Mouse (Mus musculus) testis, postnatal 14 days (tissue): ENCODE results near the gene Amh.

Experiments used
- DNase-seq: peaks from one replicate; pipeline ENCODE4 v3.0.0; 2021; ENCODE audit warnings: low spot score

Amh gene

GRCm38 (mm10) chr10:80804916-80805315, at the start of gene Amh:
Amh (plus strand) TSS chr10:80805243.
- peak; percentile 82 for DNase-seq

DNA sequence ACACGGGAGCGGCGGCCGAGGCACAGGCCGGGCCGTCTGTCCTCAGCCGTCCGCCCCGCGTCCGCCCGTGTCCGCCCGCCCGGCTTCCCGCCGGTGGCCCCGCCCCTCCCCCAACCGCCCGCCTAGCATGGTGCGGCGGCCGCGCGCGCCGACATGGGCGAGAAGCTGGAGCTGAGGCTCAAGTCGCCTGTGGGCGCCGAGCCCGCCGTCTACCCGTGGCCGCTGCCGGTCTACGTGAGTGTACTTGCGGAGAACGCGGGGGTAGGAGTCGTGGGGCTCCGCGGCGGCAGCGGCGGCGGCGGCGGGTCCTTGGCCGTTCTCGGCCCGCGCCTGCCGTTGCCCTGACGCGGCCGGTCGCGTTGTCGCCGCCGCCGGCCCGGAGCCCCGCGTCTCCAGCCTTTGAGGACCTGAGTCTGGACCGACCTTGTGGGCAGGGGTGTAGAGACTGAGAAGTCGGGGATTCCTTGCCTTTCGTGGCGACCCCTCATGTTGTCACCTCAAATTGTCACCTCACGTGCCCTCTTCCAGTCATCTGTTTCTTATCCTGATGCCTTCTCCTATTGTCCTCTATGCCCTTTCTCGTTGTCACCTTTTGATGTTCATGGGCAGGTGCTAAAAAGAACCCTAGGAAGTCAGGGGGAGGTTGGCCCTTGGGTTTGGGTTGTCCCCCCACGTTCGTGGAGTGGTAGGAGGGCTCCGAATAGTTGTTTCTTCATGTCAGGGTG, 49.6 kb upstream of the Amh start:
- DNase-seq, result no peak

GRCm38 (mm10) chr10:80756099-80756498, 48.9 kb upstream of the Amh start:
- DNase-seq, result no peak

GRCm38 (mm10) chr10:80756509-80756908, 48.5 kb upstream of the Amh start:
- DNase-seq, result no peak

DNA sequence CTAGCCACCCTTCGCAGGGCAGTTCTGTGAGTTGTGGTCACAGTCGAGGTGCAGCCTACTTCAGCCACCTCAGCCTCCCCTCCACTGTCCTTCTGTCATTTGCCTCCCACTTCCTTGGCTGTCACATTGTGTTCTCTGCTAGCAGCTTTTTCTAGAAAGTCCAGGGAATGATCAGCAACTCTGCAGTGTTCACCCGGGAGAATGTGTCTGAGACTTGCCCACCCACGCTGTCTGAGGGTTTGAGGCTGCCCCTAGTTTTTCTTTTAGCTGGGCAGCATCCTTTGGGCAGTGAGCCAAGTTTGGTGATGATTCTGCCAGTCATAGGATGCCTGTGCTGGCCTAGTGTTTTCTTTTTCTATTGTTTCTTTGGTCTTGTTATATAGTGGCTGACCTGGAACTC, 48.1 kb upstream of the Amh start:
- peak; percentile 54 for DNase-seq

DNA sequence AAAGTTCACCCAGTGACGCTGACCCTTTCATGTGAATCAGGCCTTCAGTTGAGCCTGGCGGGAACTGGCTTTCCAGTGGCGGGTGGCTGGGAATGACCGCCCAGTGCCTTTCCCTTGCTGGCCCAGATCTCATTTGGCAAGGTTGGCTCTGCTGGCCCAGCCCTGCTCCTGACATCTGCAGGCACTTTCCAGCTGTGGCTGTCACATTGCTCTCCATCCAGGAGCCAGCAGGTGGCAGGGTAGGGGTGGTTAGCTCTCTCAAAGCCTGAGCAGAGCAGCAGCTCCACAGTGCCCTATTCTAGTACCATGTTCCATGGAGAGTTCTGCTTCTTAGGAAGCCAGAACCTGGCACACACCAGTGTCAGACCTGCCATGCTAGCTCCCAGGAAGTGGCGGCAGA, 47.3 kb upstream of the Amh start:
- DNase-seq, result peak; percentile 55

DNA sequence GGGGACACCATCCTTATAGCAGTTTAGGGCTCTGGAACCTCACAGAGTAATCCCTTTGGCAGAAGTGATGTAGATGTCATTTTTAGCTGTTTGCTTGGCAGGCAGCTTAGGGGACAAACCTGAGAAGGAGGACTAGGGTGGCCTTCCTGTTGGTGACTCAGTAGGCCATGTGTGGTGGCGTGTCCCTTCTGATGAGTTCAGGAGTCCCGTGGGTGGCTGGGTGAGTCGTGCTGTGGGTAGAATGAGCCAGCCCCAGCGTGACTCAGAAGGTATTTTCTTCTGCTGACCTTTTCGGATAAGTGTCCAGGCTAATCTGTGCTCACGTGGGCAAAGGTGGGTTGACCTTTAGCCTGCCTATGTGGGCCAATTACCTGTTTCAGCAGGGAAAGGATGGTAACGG, 46.4 kb upstream of the Amh start:
- DNase-seq, result no peak

- DNase-seq, result no peak
These were observed 44.2 kb upstream of the Amh start for GRCm38 (mm10) chr10:80760596-80761524.

DNA sequence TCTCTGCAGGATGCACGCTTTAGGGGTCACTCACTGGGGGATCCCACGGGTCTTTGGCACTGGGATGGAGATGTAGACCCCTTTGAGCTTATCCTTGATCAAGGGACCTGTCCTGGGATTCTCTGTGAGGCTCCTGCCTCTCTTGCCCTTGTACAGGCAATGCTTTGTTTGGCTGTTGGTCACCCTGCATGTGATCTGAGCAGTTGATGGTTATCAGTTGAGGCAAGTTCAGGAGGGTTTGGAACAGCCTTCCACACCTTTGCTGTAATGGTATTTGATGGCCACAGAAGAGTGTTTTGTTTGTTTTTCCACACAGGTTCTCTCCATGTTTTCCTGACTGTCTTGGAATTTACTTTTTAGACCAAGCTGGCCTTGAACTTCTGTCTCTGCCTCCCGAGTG, 43.2 kb upstream of the Amh start:
- no peak for DNase-seq

- DNase-seq, result no peak
These were observed 41.5 kb upstream of the Amh start for GRCm38 (mm10) chr10:80763502-80763901.

- no peak for DNase-seq
These were observed 39.3 kb upstream of the Amh start for GRCm38 (mm10) chr10:80765746-80766145.

DNA sequence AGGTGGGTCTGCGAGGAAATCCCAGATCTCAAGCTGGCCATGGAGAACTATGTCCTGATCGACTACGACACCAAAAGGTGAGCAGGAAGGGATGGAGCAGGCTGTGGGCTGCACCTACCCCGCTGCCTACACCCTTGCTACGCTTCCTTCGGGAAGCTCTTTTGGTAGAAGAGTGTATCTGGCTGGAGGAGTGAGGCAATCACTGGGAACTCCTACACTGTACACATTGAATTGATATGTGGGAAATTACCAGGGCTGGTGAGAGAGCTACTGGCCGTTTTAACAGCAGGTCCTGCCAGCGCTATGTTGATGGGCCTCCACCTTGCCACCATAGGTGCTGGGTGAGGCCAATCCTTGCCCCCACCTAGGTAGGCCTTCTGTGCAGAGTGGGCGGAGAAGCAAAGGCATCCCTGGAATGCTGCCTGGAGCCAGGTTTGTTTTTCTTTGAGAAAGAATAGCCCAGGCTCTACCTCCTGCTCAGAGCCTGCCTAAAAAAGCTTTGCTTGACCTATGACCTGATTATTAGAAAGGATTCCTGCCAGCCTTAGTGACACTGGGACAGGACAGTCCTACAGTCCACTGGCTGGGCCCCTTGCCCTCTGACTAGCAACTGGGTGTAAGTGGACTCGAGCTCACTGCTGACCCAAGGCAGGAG, 38.8 kb upstream of the Amh start:
- no peak for DNase-seq

DNA sequence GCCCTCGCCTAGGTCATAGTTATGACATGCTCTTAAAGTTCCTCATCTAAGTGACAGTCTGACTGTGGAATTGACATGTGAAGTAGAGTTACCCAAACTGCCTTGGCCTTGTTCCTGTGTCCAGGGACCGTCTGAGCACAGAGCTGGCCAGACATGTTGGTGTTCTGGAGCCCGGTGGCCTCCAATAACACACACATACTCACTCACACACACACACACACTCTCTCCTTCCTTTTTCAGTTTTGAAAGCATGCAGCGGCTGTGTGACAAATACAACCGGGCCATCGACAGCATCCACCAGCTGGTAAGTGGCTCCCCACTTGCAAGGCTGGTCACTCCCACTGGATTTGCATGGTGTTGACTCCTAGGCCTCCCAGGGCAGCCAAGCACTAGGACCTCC, 36.7 kb upstream of the Amh start:
- no peak for DNase-seq

DNA sequence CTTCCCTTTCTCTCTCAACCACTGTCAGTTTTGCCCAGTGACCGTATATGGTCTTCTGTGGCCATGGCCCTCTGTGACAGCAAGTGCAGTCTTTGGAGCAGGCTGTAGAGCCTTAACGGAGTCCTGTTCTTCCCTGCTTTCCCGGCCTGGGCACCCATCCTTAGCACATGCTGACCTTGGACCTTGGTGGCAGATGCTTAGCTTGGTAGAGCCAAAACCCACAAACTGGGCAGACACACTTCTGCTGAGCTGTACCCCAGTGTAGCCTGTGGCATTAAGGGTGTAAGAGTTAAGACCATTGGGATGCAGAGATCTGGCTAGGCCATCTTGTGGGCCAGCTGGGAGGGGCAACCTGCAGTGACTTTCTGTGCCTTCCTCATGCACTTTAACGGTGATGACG, 31.2 kb upstream of the Amh start:
- no peak for DNase-seq

DNA sequence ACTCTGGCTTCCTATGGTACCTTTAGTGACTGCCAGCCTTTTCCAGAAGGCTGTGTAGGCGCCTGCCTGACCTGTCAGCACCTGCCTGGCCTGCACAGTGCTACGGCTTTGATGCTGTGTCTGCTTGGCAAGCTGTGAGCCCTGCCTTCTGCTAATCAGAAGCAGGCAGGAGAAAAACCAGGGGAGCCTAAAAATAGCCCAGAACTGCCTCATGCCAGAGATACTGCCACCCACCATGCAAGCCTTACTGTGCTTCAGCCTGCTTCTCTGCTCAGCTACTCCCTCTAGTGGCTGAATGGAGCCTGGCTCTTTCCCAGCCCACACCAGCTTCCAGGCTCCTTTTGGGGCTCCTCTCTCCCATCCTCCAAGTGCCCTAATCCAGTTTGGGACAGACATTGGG, 30.5 kb upstream of the Amh start:
- DNase-seq, result peak; percentile 74

GRCm38 (mm10) chr10:80774981-80775380, 30.1 kb upstream of the Amh start:
- no peak for DNase-seq

- no peak for DNase-seq
These were observed 29.3 kb upstream of the Amh start for GRCm38 (mm10) chr10:80775731-80776130.

DNA sequence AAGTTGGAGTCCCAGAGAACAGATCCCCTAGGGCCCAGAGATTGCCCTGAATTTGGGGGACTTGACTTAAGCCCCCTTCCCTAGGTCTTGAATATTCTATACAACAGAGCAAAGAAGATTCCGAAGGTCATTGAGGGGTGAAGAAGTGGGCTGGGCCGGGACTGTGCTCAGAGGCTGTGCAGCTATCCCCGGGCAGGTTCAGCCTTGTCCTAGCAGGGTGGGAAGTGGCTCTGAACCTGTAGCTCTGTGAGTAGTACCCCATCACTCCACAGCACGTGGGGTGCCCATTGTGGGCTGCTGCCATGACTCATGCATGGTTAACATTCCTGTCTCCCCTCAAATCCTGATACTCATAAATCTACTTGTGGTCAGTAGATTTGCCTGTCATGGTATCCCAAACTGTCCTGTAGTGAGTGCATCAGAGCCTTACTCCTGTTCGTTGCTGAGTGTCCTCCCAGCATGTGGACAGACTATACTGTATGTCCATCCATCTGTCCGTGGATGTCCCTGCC, 28.6 kb upstream of the Amh start:
- no peak for DNase-seq

DNA sequence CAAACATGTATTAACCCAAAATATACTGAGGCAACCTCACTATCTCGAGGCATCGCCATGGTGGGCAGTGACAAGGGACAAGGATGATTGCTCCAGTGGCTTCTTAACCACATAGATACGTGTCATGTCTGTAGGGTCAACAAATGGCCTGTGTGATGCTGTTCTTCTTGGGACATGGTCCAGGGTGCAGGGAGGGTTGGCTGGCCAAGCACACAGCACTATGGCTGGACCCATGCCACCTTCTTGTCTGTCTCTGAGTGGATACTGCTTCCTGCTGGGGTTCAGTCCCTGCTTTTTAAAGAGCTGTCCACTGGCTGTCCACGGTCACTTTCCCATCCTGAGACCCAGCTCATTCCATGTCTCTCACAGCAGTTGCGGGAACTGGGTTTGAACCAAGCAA, 27.9 kb upstream of the Amh start:
- no peak for DNase-seq

GRCm38 (mm10) chr10:80779565-80779964, 25.5 kb upstream of the Amh start:
- no peak for DNase-seq

GRCm38 (mm10) chr10:80784302-80784701, 20.7 kb upstream of the Amh start:
- no peak for DNase-seq

DNA sequence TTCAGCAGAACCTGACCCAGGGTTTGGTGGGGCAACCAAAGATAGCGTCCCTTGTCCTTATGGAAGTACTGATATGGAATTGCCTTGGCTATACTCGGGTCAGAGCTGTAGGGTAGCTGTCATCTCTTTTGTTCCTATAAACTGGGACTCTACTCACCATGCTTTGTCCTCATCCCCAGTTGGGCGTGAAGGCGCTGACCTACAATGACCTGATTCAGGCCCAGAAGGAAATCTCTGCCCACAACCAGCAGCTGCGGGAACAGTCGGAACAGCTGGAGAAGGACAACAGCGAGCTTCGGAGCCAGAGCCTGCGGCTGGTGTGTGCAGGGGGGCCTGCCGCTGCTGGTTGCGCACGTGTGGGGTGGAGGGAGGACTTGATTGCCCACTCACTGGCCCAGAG, 20.2 kb upstream of the Amh start:
- DNase-seq, result no peak

GRCm38 (mm10) chr10:80785963-80786362, 19.1 kb upstream of the Amh start:
- no peak for DNase-seq
